Mouse (Mus musculus) liver, embryonic 15.5 days (tissue): Measurements from ENCODE around the gene Prnd. TPM values are rescaled to one million over a fixed set of nuclear protein-coding genes. Genes with fewer than 3 reads are reported as not detected.

Experiments used
- ATAC-seq: fragments of 200-750 bp; cut with Nextera tagmentation; 2 replicates; pipeline ENCODE4 v1.8.0; 2017; ENCODE audit warnings: moderate number of reproducible peaks, mild to moderate bottlenecking, moderate library complexity; ENCODE audit not compliant: insufficient read depth
- H3K27ac ChIP-seq: fragments of 300-500 bp; sonication (generic); replicated peaks from 2 replicates; pipeline ENCODE4 v1.5.1; 2015; ENCODE audit warnings: mild to moderate bottlenecking, inconsistent platforms
- H3K27me3 ChIP-seq: fragments of 300-500 bp; sonication (generic); 2 replicates; pipeline ENCODE4 v1.6.1; 2015; ENCODE audit warnings: mild to moderate bottlenecking, inconsistent platforms
- H3K36me3 ChIP-seq: fragments of 300-500 bp; sonication (generic); replicated peaks from 2 replicates; pipeline ENCODE4 v1.6.1; 2015; ENCODE audit warnings: moderate library complexity, mild to moderate bottlenecking, inconsistent platforms
- H3K4me1 ChIP-seq: fragments of 300-500 bp; sonication (generic); replicated peaks from 2 replicates; pipeline ENCODE4 v1.6.1; 2015; ENCODE audit warnings: inconsistent platforms
- H3K4me2 ChIP-seq: fragments of 300-500 bp; sonication (generic); 2 replicates; pipeline ENCODE4 v1.6.1; 2015; ENCODE audit warnings: moderate library complexity, mild to moderate bottlenecking, inconsistent platforms
- H3K4me3 ChIP-seq: fragments of 300-500 bp; sonication (generic); replicated peaks from 2 replicates; pipeline ENCODE4 v1.5.1; 2015; ENCODE audit warnings: mild to moderate bottlenecking, inconsistent platforms
- H3K9ac ChIP-seq: fragments of 300-500 bp; sonication (generic); 2 replicates; pipeline ENCODE4 v1.6.1; 2015; ENCODE audit warnings: moderate library complexity, mild to moderate bottlenecking, inconsistent platforms
- H3K9me3 ChIP-seq: fragments of 300-500 bp; sonication (generic); replicated peaks from 2 replicates; pipeline ENCODE4 v1.6.1; 2016; ENCODE audit warnings: inconsistent platforms
- WGBS: fragments of 180-500 bp; shearing (Covaris S2); methylation state at CpG from one replicate; pipeline ENCODE4 v1.1.7; 2015; ENCODE audit warnings: mixed read lengths; ENCODE audit not compliant: insufficient replicate concordance; 5-methylcytosine and 5-hydroxymethylcytosine counted together
- polyA plus RNA-seq: library from polyadenylated mRNA; unstranded; fragments of >200 nt; fragmentation: Nextera tagmentation; extraction: Ambion mirVana; gene quantifications from 2 replicates; pipeline ENCODE4 v1.2.1, GENCODE M21; 2015

Prnd gene
- polyA plus RNA-seq, 1 experiment from 2014 or later = 0.56 TPM

- ATAC-seq = no peak
- WGBS = 41% methylated on average over 3 of the region's 3 CpGs
- no peak overlapping the region for H3K9ac ChIP-seq
- no peaks in the 10 kb centered on the region for H3K9me3 ChIP-seq
- H3K4me2 ChIP-seq = no peak overlapping the region
- H3K4me3 ChIP-seq = no peak overlapping the region
- H3K27ac ChIP-seq = no peak overlapping the region
- H3K36me3 ChIP-seq = no peaks in the 10 kb centered on the region
- no peaks in the 10 kb centered on the region for H3K4me1 ChIP-seq
- no peaks in the 10 kb centered on the region for H3K27me3 ChIP-seq
These were observed 37.3 kb downstream of the Prnd start for GRCm38 (mm10) chr2:131987950-131988349.

- no peak for ATAC-seq
- Histone ChIP-seq H3K4me3 (no peak overlapping the region), H3K9me3 (no peaks in the 10 kb centered on the region), H3K36me3 (no peaks in the 10 kb centered on the region), H3K27me3 (no peaks in the 10 kb centered on the region), H3K4me2 (no peak overlapping the region), H3K4me1 (no peaks in the 10 kb centered on the region), H3K27ac (no peak overlapping the region), H3K9ac (no peak overlapping the region)
- 34% methylated on average over 2 of the region's 2 CpGs for WGBS
These were observed 37.9 kb downstream of the Prnd start for GRCm38 (mm10) chr2:131988550-131988949.

GRCm38 (mm10) chr2:131992487-131992886, 41.8 kb downstream of the Prnd start:
- no peak for ATAC-seq
- Histone ChIP-seq H3K9ac (no peak overlapping the region), H3K4me3 (no peak overlapping the region), H3K4me2 (no peak overlapping the region), H3K27ac (no peak overlapping the region), H3K9me3 (no peaks in the 10 kb centered on the region), H3K27me3 (no peaks in the 10 kb centered on the region), H3K36me3 (no peaks in the 10 kb centered on the region), H3K4me1 (no peaks in the 10 kb centered on the region)
- 51% methylated on average over 2 of the region's 2 CpGs for WGBS

GRCm38 (mm10) chr2:131993151-131993550, 42.5 kb downstream of the Prnd start:
- Histone ChIP-seq H3K27ac (no peak overlapping the region), H3K9me3 (no peaks in the 10 kb centered on the region), H3K4me1 (no peaks in the 10 kb centered on the region), H3K36me3 (no peaks in the 10 kb centered on the region), H3K27me3 (no peaks in the 10 kb centered on the region), H3K4me2 (no peak overlapping the region), H3K4me3 (no peak overlapping the region), H3K9ac (no peak overlapping the region)
- 68% methylated on average over 4 of the region's 4 CpGs for WGBS
- ATAC-seq = no peak

GRCm38 (mm10) chr2:131993563-131994088, 43.0 kb downstream of the Prnd start:
- WGBS = 63% methylated on average over 14 of the region's 14 CpGs
- no peak for ATAC-seq
- no peaks in the 10 kb centered on the region for H3K27me3 ChIP-seq
- H3K4me3 ChIP-seq = no peak overlapping the region
- H3K9me3 ChIP-seq = no peaks in the 10 kb centered on the region
- no peak overlapping the region for H3K27ac ChIP-seq
- H3K9ac ChIP-seq = no peak overlapping the region
- no peak overlapping the region for H3K4me2 ChIP-seq
- no peaks in the 10 kb centered on the region for H3K4me1 ChIP-seq
- no peaks in the 10 kb centered on the region for H3K36me3 ChIP-seq

- Histone ChIP-seq H3K4me2 (no peak overlapping the region), H3K27me3 (no peaks in the 10 kb centered on the region), H3K27ac (no peak overlapping the region), H3K9me3 (no peaks in the 10 kb centered on the region), H3K4me3 (no peak overlapping the region), H3K4me1 (no peaks in the 10 kb centered on the region), H3K9ac (no peak overlapping the region), H3K36me3 (no peaks in the 10 kb centered on the region)
- no peak for ATAC-seq
- 62% methylated on average over 6 of the region's 6 CpGs for WGBS
These were observed 44.3 kb downstream of the Prnd start for GRCm38 (mm10) chr2:131994971-131995370.

- no peak overlapping the region for H3K9ac ChIP-seq
- no peaks in the 10 kb centered on the region for H3K4me1 ChIP-seq
- no peaks in the 10 kb centered on the region for H3K27me3 ChIP-seq
- WGBS = 66% methylated on average over 12 of the region's 12 CpGs
- no peaks in the 10 kb centered on the region for H3K9me3 ChIP-seq
- no peak overlapping the region for H3K27ac ChIP-seq
- H3K4me2 ChIP-seq = no peak overlapping the region
- no peaks in the 10 kb centered on the region for H3K36me3 ChIP-seq
- no peak for ATAC-seq
- no peak overlapping the region for H3K4me3 ChIP-seq
These were observed 45.1 kb downstream of the Prnd start for GRCm38 (mm10) chr2:131995742-131996141.

- H3K9ac ChIP-seq = no peak overlapping the region
- no peaks in the 10 kb centered on the region for H3K9me3 ChIP-seq
- H3K27me3 ChIP-seq = no peaks in the 10 kb centered on the region
- no peak overlapping the region for H3K27ac ChIP-seq
- no peak for ATAC-seq
- 69% methylated on average over 7 of the region's 7 CpGs for WGBS
- H3K4me1 ChIP-seq = no peaks in the 10 kb centered on the region
- no peak overlapping the region for H3K4me2 ChIP-seq
- no peaks in the 10 kb centered on the region for H3K36me3 ChIP-seq
- no peak overlapping the region for H3K4me3 ChIP-seq
These were observed 45.7 kb downstream of the Prnd start for GRCm38 (mm10) chr2:131996369-131996768.

- WGBS = 41% methylated on average over 5 of the region's 5 CpGs
These were observed 46.7 kb downstream of the Prnd start for GRCm38 (mm10) chr2:131997356-131997755.

GRCm38 (mm10) chr2:132001696-132002334, 51.2 kb downstream of the Prnd start:
- no peak overlapping the region for H3K27ac ChIP-seq
- no peaks in the 10 kb centered on the region for H3K9me3 ChIP-seq
- no peak overlapping the region for H3K9ac ChIP-seq
- no peaks in the 10 kb centered on the region for H3K36me3 ChIP-seq
- H3K4me2 ChIP-seq = no peak overlapping the region
- WGBS = 65% methylated on average over 13 of the region's 13 CpGs
- H3K27me3 ChIP-seq = no peaks in the 10 kb centered on the region
- no peak for ATAC-seq
- no peak overlapping the region for H3K4me3 ChIP-seq
- no peaks in the 10 kb centered on the region for H3K4me1 ChIP-seq

More at GRCm38 (mm10) chr2:131997356-131997755, 46.7 kb downstream of the Prnd start:
- H3K27ac ChIP-seq = no peak overlapping the region
- ATAC-seq = no peak
- H3K27me3 ChIP-seq = no peaks in the 10 kb centered on the region
- H3K4me3 ChIP-seq = no peak overlapping the region
- H3K9me3 ChIP-seq = no peaks in the 10 kb centered on the region
- H3K4me2 ChIP-seq = no peak overlapping the region
- H3K36me3 ChIP-seq = no peaks in the 10 kb centered on the region
- H3K4me1 ChIP-seq = no peaks in the 10 kb centered on the region
- no peak overlapping the region for H3K9ac ChIP-seq

GRCm38 (mm10) chr2:132003916-132004315, 53.3 kb downstream of the Prnd start:
- no peaks in the 10 kb centered on the region for H3K9me3 ChIP-seq
- H3K4me2 ChIP-seq = no peak overlapping the region
- no peak overlapping the region for H3K9ac ChIP-seq
- ATAC-seq = no peak
- no peak overlapping the region for H3K4me3 ChIP-seq
- H3K4me1 ChIP-seq = no peaks in the 10 kb centered on the region
- no peaks in the 10 kb centered on the region for H3K27me3 ChIP-seq
- no peak overlapping the region for H3K27ac ChIP-seq
- no peaks in the 10 kb centered on the region for H3K36me3 ChIP-seq
- WGBS = 43% methylated on average over 5 of the region's 5 CpGs
